Mouse (Mus musculus) limb, embryonic 15.5 days (tissue): ENCODE data around the gene Ppp1r21. TPM values are rescaled to one million over a fixed set of nuclear protein-coding genes. Genes with fewer than 3 reads are reported as not detected.

Experiments used
- polyA plus RNA-seq: library from polyadenylated mRNA; unstranded; fragments of >200 nt; fragmentation: Nextera tagmentation; extraction: Ambion mirVana; gene quantifications from 2 replicates; pipeline ENCODE4 v1.2.1, GENCODE M21; 2015

Gene Ppp1r21
- polyA plus RNA-seq, 1 experiment from 2014 or later: 19.9 TPM

Other genes starting within 250 kb of the Ppp1r21 start
- gene Foxn2, start 89.4 kb upstream of the Ppp1r21 start, polyA plus RNA-seq: 16.6 and 17.3 TPM in 2 replicates
- gene Ston1, start 67.6 kb downstream of the Ppp1r21 start, polyA plus RNA-seq: 8.6 TPM in 2 replicates
- not detected in 2 replicates for gene Gtf2a1l, start 138.5 kb downstream of the Ppp1r21 start, polyA plus RNA-seq